16 mouse cellular contexts compared by ENCODE assay signal in the genomic region with DNA sequence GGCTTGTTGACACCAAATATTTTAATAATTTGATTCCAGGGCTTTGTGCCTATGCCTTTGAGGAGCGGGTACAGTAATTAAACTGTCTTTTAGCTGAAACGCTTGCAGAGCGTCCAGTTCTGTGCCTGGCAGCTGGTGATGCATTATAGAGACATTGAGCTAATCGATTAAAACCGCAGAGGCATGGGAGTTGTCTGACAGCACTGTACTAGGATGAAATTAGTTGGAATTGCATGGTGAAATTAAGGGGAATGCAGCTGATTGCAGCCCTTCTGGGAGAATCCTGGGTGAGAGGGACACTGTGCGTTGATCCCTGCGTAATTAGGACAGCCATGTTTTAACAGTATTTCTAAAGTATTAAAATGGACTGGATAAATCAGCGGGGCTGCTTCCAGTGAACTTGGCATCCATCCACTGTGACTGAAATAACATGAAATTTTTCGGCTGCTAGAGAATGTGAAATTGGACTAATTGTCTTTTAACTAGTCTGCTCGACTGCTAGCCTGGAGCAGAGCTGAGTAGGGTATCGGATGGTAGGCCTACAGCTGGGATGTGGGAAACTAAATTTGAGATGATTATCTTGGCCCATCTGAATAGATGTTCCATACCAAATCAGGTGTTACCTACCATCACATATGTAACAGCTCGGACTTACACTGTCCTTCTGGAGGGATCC.
A peak's percentile ranks its signal among the peaks of the same experiment; 100 is the strongest.
DNase-seq lines count a peak whose midpoint lies in the region; ATAC-seq and TF ChIP-seq lines count a peak whose summit lies in the region.
"Had no signal": no experiment of that assay in that cellular context is flagged by ENCODE, and none has a peak within 500 bp of the region (broad histone marks: within the 10 kb centered on the region; RNA-seq: fewer than 3 reads in every experiment).

No protein-coding gene starts in this region.

- no peaks in the 10 kb centered on the region for H3K27me3 ChIP-seq in hindbrain, embryonic 13.5 days
- H3K27me3 ChIP-seq in hindbrain, embryonic 11.5 days (ENCODE audit: control insufficient read depth, insufficient read depth, low read length), result no peaks in the 10 kb centered on the region
- H3K27me3 ChIP-seq in forebrain, embryonic 16.5 days (replicated peaks; ENCODE audit: control insufficient read depth, insufficient read depth, low read length), result no peaks in the 10 kb centered on the region
- no peaks in the 10 kb centered on the region for H3K27me3 ChIP-seq in midbrain, embryonic 16.5 days (ENCODE audit: control insufficient read depth, insufficient read depth, low read depth, low read length)
- no peaks in the 10 kb centered on the region for H3K27me3 ChIP-seq in thymus, adult 2 months (ENCODE audit: control insufficient read depth, insufficient read depth, low read length)
- no peaks in the 10 kb centered on the region for H3K27me3 ChIP-seq in liver, postnatal 0 days (ENCODE audit: insufficient read depth, low read length)
- H3K27me3 ChIP-seq: liver, embryonic 12.5 days had no signal

- H3K9me3 ChIP-seq in hindbrain, embryonic 13.5 days, result no peaks in the 10 kb centered on the region
- no peaks in the 10 kb centered on the region for H3K9me3 ChIP-seq in hindbrain, embryonic 11.5 days (ENCODE audit: control insufficient read depth, low read length)
- no peaks in the 10 kb centered on the region for H3K9me3 ChIP-seq in forebrain, embryonic 16.5 days (ENCODE audit: control insufficient read depth, low read length)
- no peaks in the 10 kb centered on the region for H3K9me3 ChIP-seq in midbrain, embryonic 16.5 days (replicated peaks; ENCODE audit: control insufficient read depth, low read length, poor library complexity, severe bottlenecking)
- no peaks in the 10 kb centered on the region for H3K9me3 ChIP-seq in liver, postnatal 0 days (ENCODE audit: low read length)
- H3K9me3 ChIP-seq: limb, embryonic 10.5 days; liver, embryonic 12.5 days had no signal

- TF ChIP-seq POLR2A in thymus, adult 2 months (IDR thresholded peaks at IDR 0.05; ENCODE audit: control insufficient read depth, extremely low read depth, insufficient read depth, low read length, poor library complexity), result no peak

- H3K36me3 ChIP-seq in hindbrain, embryonic 13.5 days, result no peaks in the 10 kb centered on the region
- H3K36me3 ChIP-seq in hindbrain, embryonic 11.5 days (ENCODE audit: control insufficient read depth, insufficient read depth, low read length), result no peaks in the 10 kb centered on the region
- H3K36me3 ChIP-seq in forebrain, embryonic 16.5 days (ENCODE audit: control insufficient read depth, insufficient read depth), result no peaks in the 10 kb centered on the region
- no peaks in the 10 kb centered on the region for H3K36me3 ChIP-seq in midbrain, embryonic 16.5 days (ENCODE audit: control insufficient read depth, insufficient read depth, low read length)
- no peaks in the 10 kb centered on the region for H3K36me3 ChIP-seq in thymus, adult 2 months (ENCODE audit: control insufficient read depth, insufficient read depth, low read length)
- no peaks in the 10 kb centered on the region for H3K36me3 ChIP-seq in liver, postnatal 0 days (replicated peaks; ENCODE audit: insufficient read depth, low read length)
- H3K36me3 ChIP-seq: limb, embryonic 10.5 days; liver, embryonic 12.5 days had no signal

- 0 out of 2 replicates have a peak overlapping the region, but pooled peaks have one; percentile 24 for H3K9ac ChIP-seq in hindbrain, embryonic 13.5 days
- no peak overlapping the region for H3K9ac ChIP-seq in hindbrain, embryonic 11.5 days (ENCODE audit: low read depth, low read length)
- H3K9ac ChIP-seq in forebrain, embryonic 16.5 days (replicated peaks; ENCODE audit: low read depth, low read length), result no peak overlapping the region
- H3K9ac ChIP-seq in midbrain, embryonic 16.5 days (ENCODE audit: low read depth, low read length), result no peak overlapping the region
- no peak overlapping the region for H3K9ac ChIP-seq in liver, postnatal 0 days (replicated peaks)
- H3K9ac ChIP-seq: liver, embryonic 12.5 days had no signal

- 36% methylated on average over 12 of the region's 12 CpGs for WGBS in hindbrain, embryonic 13.5 days
- 79% methylated on average over 12 of the region's 12 CpGs for WGBS in hindbrain, embryonic 11.5 days
- 25% methylated on average over 12 of the region's 12 CpGs for WGBS in forebrain, embryonic 16.5 days
- 34% methylated on average over 12 of the region's 12 CpGs for WGBS in midbrain, embryonic 16.5 days
- WGBS in thymus, adult 2 months, result 97% methylated on average over 12 of the region's 12 CpGs
- 85% methylated on average over 12 of the region's 12 CpGs for WGBS in liver, postnatal 0 days (ENCODE audit: insufficient replicate concordance)

- ATAC-seq in hindbrain, embryonic 13.5 days (ENCODE audit: low FRiP score), result peak; percentile 66; the same call in 1 of the 2 replicates
- ATAC-seq in hindbrain, embryonic 11.5 days (ENCODE audit: low FRiP score), result no peak
- ATAC-seq in forebrain, embryonic 16.5 days, result peak; percentile 78
- ATAC-seq in midbrain, embryonic 16.5 days, result peak; percentile 58
- ATAC-seq in liver, postnatal 0 days, result no peak
- ATAC-seq: liver, embryonic 12.5 days had no signal

- no peak overlapping the region for H3K4me3 ChIP-seq in hindbrain, embryonic 13.5 days
- H3K4me3 ChIP-seq in hindbrain, embryonic 11.5 days (ENCODE audit: low read depth, low read length), result no peak overlapping the region
- no peak overlapping the region for H3K4me3 ChIP-seq in forebrain, embryonic 16.5 days (replicated peaks; ENCODE audit: low read length)
- no peak overlapping the region for H3K4me3 ChIP-seq in midbrain, embryonic 16.5 days (ENCODE audit: low read depth, low read length)
- H3K4me3 ChIP-seq in thymus, adult 2 months (ENCODE audit: control insufficient read depth, insufficient read depth, low read length), result no peak overlapping the region
- H3K4me3 ChIP-seq in liver, postnatal 0 days (ENCODE audit: low read depth, low read length), result no peak overlapping the region
- H3K4me3 ChIP-seq: limb, embryonic 10.5 days; liver, embryonic 12.5 days had no signal

- peaks cover 19% of the 10 kb centered on the region for H3K4me1 ChIP-seq in hindbrain, embryonic 13.5 days (replicated peaks)
- no peaks in the 10 kb centered on the region for H3K4me1 ChIP-seq in hindbrain, embryonic 11.5 days (replicated peaks; ENCODE audit: control insufficient read depth, insufficient read depth, low read length)
- peaks cover 14% of the 10 kb centered on the region for H3K4me1 ChIP-seq in forebrain, embryonic 16.5 days (replicated peaks; ENCODE audit: control insufficient read depth, insufficient read depth, low read length)
- peaks cover 12% of the 10 kb centered on the region for H3K4me1 ChIP-seq in midbrain, embryonic 16.5 days (ENCODE audit: control insufficient read depth, insufficient read depth, low read length)
- no peaks in the 10 kb centered on the region for H3K4me1 ChIP-seq in thymus, adult 2 months (replicated peaks; ENCODE audit: control insufficient read depth, insufficient read depth, low read length)
- H3K4me1 ChIP-seq in liver, postnatal 0 days (ENCODE audit: insufficient read depth), result no peaks in the 10 kb centered on the region
- H3K4me1 ChIP-seq: limb, embryonic 10.5 days; liver, embryonic 12.5 days had no signal

- no peak for DNase-seq in hindbrain, embryonic 11.5 days (ENCODE audit: low spot score)
- DNase-seq in Muller cell, postnatal 12 days (ENCODE audit: inconsistent ontology term), result peak; percentile 83
- DNase-seq in thymus, adult 2 months, result no peak
- no peak for DNase-seq in liver, postnatal 0 days
- no peak for DNase-seq in c-Kit-positive CD71-positive TER-119-positive erythroid progenitor cells, embryonic 14.5 days (ENCODE audit: low spot score)
- DNase-seq: adrenal gland, postnatal 25 days; cerebellum, adult 9-11 months; kidney, adult 9 months; layer of hippocampus, postnatal 36 days; lung, postnatal 10 days; thymus, postnatal 25 days had no signal

- H3K27ac ChIP-seq in hindbrain, embryonic 13.5 days, result peak overlapping the region; percentile 65
- no peak overlapping the region; the same call in 1 of the 2 replicates for H3K27ac ChIP-seq in hindbrain, embryonic 11.5 days (ENCODE audit: low read depth, low read length)
- H3K27ac ChIP-seq in forebrain, embryonic 16.5 days (ENCODE audit: low read length), result no peak overlapping the region
- no peak overlapping the region for H3K27ac ChIP-seq in midbrain, embryonic 16.5 days (ENCODE audit: low read length)
- no peak overlapping the region for H3K27ac ChIP-seq in thymus, adult 2 months (ENCODE audit: control insufficient read depth, insufficient read depth, low read length)
- no peak overlapping the region for H3K27ac ChIP-seq in liver, postnatal 0 days (ENCODE audit: low read depth)
- H3K27ac ChIP-seq: limb, embryonic 10.5 days; liver, embryonic 12.5 days had no signal

- no peak for TF ChIP-seq CTCF in thymus, adult 2 months (IDR thresholded peaks at IDR 0.05; ENCODE audit: borderline replicate concordance, control insufficient read depth, extremely low read depth, insufficient read depth, low read length, poor library complexity)
- TF ChIP-seq CTCF in liver, postnatal 0 days (IDR thresholded peaks at IDR 0.05; ENCODE audit: low read depth), result no peak

- no peak for TF ChIP-seq EP300 in liver, postnatal 0 days (IDR thresholded peaks at IDR 0.05; ENCODE audit: low read depth)

- peak overlapping the region; percentile 34; the same call in 1 of the 2 replicates for H3K4me2 ChIP-seq in hindbrain, embryonic 13.5 days
- no peak overlapping the region for H3K4me2 ChIP-seq in hindbrain, embryonic 11.5 days (replicated peaks; ENCODE audit: low read depth, low read length)
- no peak overlapping the region for H3K4me2 ChIP-seq in forebrain, embryonic 16.5 days (ENCODE audit: low read length)
- H3K4me2 ChIP-seq in midbrain, embryonic 16.5 days (ENCODE audit: low read length), result no peak overlapping the region
- H3K4me2 ChIP-seq in liver, postnatal 0 days (ENCODE audit: low read depth, low read length), result no peak overlapping the region
- H3K4me2 ChIP-seq: liver, embryonic 12.5 days had no signal

Comparison
In these comparisons a context has a peak if more than half of its experiments do, and no peak if none do; other contexts are left out.
1. ATAC-seq: peak in hindbrain, embryonic 13.5 days (single experiment), forebrain, embryonic 16.5 days (single experiment) and midbrain, embryonic 16.5 days (single experiment); none in hindbrain, embryonic 11.5 days (single experiment) and liver, postnatal 0 days (single experiment).